Mouse (Mus musculus) ES-E14 (cell line): Measurements from ENCODE around the gene Mast4.

Experiments
- MAFK ChIP-seq: IDR thresholded peaks from 2 replicates; pipeline ENCODE4 v1.6.1; 2014; ENCODE audit warnings: mild to moderate bottlenecking, low read depth, low read length, inconsistent platforms; ENCODE audit not compliant: insufficient read depth
- ZNF384 ChIP-seq: IDR thresholded peaks from 2 replicates; pipeline ENCODE4 v1.6.1; 2012; ENCODE audit warnings: low read depth, low read length, inconsistent platforms

DNA sequence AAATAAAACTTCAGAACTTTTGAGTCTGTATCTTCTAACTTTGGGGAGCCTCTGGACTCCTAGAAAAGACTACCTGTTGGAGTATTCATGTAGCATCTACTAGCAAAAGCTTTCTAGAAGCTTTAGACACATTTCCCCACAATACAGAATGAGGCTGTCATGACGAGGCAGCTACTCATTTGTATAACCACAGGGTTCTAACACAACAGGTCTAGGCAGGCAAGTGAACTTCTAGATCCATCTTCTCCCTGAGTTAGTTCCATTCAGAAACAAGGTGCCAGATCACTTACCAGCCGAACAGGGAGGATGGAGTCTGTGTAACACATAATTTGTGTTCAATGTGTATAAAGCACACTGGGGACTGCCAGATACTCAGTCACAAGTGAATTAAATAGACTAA is 608.4 kb downstream of the Mast4 start:
- no peak for TF ChIP-seq ZNF384
- TF ChIP-seq MAFK: no peak
